Mouse (Mus musculus) liver, embryonic 14.5 days (tissue): ENCODE measurements around the gene Dapl1.

Experiments
- CTCF ChIP-seq: IDR thresholded peaks from 2 replicates; pipeline ENCODE4 v1.5.1; 2016; ENCODE audit warnings: antibody characterized with exemption, low read depth, control low read depth
- EP300 ChIP-seq: IDR thresholded peaks from 2 replicates; pipeline ENCODE4 v1.6.1; 2016; ENCODE audit warnings: antibody characterized with exemption, low read depth

GRCm38 (mm10) chr2:59493445-59494085, 9.1 kb downstream of the Dapl1 start:
- TF ChIP-seq CTCF (no peak), EP300 (no peak)
